Mouse (Mus musculus) intestine, postnatal 0 days (tissue): ENCODE results near the gene Sec61a2. TPM values are rescaled to one million over a fixed set of nuclear protein-coding genes. Genes with fewer than 3 reads are reported as not detected.

Experiments used
- ATAC-seq: fragments of 200-750 bp; cut with Nextera tagmentation; 2 replicates; pipeline ENCODE4 v1.8.0; 2017; ENCODE audit warnings: mild to moderate bottlenecking, moderate TSS enrichment, moderate library complexity
- H3K27ac ChIP-seq: fragments of 300-500 bp; sonication (generic); 2 replicates; pipeline ENCODE4 v1.5.1; 2014; ENCODE audit warnings: mild to moderate bottlenecking, low read depth, low read length, moderate library complexity
- H3K27me3 ChIP-seq: fragments of 300-500 bp; sonication (generic); replicated peaks from 2 replicates; pipeline ENCODE4 v1.6.1; 2014; ENCODE audit warnings: low read length, mixed read lengths; ENCODE audit not compliant: control insufficient read depth, insufficient read depth
- H3K36me3 ChIP-seq: fragments of 300-500 bp; sonication (generic); 2 replicates; pipeline ENCODE4 v1.6.1; 2014; ENCODE audit warnings: mild to moderate bottlenecking, moderate library complexity; ENCODE audit not compliant: control insufficient read depth, insufficient read depth
- H3K4me1 ChIP-seq: fragments of 300-500 bp; sonication (generic); replicated peaks from 2 replicates; pipeline ENCODE4 v1.6.1; 2014; ENCODE audit warnings: antibody characterized with exemption, low read length, mixed read lengths; ENCODE audit not compliant: control insufficient read depth, insufficient read depth
- H3K4me2 ChIP-seq: fragments of 300-500 bp; sonication (generic); replicated peaks from 2 replicates; pipeline ENCODE4 v1.6.1; 2014; ENCODE audit warnings: low read depth, mild to moderate bottlenecking, moderate library complexity
- H3K4me3 ChIP-seq: fragments of 300-500 bp; sonication (generic); 2 replicates; pipeline ENCODE4 v1.5.1; 2014; ENCODE audit warnings: low read depth, low read length
- H3K9ac ChIP-seq: fragments of 300-500 bp; sonication (generic); 2 replicates; pipeline ENCODE4 v1.6.1; 2014; ENCODE audit warnings: mild to moderate bottlenecking, low read depth, low read length
- H3K9me3 ChIP-seq: fragments of 300-500 bp; sonication (generic); 2 replicates; pipeline ENCODE4 v1.6.1; 2016; ENCODE audit warnings: mixed run types; ENCODE audit not compliant: control insufficient read depth
- CTCF ChIP-seq: sonication (generic); IDR thresholded peaks from 2 replicates; pipeline ENCODE4 v1.5.1; 2016; ENCODE audit warnings: low read depth, mild to moderate bottlenecking, control low read depth, antibody characterized with exemption, moderate library complexity
- WGBS: fragments of 180-500 bp; shearing (Covaris S2); extraction: QIAGEN DNeasy Blood & Tissue Kit; methylation state at CpG from one replicate; pipeline ENCODE4 v1.1.7; 2014; 5-methylcytosine and 5-hydroxymethylcytosine counted together
- polyA plus RNA-seq: library from polyadenylated mRNA; unstranded; fragments of >200 nt; fragmentation: Nextera tagmentation; extraction: Ambion mirVana; gene quantifications from 2 replicates; pipeline ENCODE4 v1.2.1, GENCODE M21; 2015

Gene Sec61a2
- polyA plus RNA-seq, 1 experiment from 2014 or later = 17.5 TPM

- TF ChIP-seq CTCF = peak; percentile 37
- H3K4me1 ChIP-seq = no peaks in the 10 kb centered on the region; the same call in 1 of the 2 replicates
- H3K9ac ChIP-seq = peak overlapping the region; percentile 86
- peak overlapping the region; percentile 83 for H3K4me3 ChIP-seq
- peak overlapping the region; percentile 84 for H3K27ac ChIP-seq
- no peak; the same call in 1 of the 2 replicates for ATAC-seq
- 3% methylated on average over 23 of the region's 23 CpGs for WGBS
- H3K36me3 ChIP-seq = peaks cover 29% of the 10 kb centered on the region
- H3K4me2 ChIP-seq = peak overlapping the region; percentile 76
- H3K9me3 ChIP-seq = no peaks in the 10 kb centered on the region
- no peaks in the 10 kb centered on the region for H3K27me3 ChIP-seq
Measured at GRCm38 (mm10) chr2:5844181-5844872, 50.9 kb downstream of the Sec61a2 start.

DNA sequence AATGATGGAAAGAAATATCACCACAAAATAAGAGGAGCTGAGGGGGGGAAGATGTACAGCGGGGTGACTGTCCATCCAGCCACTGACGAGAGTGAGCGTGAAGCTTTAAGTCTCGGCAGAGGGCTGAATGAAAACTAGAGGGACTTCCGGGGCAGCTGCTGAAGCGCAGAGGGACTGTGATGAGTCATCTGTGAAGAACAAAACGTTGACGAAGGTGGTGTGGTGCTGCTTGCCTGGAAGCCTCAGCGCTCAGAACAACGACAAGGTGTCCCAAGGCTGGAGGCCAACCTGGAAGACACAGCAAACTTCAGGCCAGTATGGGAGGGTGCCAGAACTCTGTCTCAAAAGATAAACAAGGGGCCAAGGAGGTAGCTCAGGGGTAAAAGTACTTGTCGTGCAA is 54.4 kb downstream of the Sec61a2 start:
- Histone ChIP-seq H3K4me2 (no peak overlapping the region), H3K4me3 (no peak overlapping the region), H3K27me3 (no peaks in the 10 kb centered on the region), H3K27ac (no peak overlapping the region), H3K4me1 (no peaks in the 10 kb centered on the region), H3K9me3 (no peaks in the 10 kb centered on the region), H3K36me3 (peaks cover 49% of the 10 kb centered on the region), H3K9ac (no peak overlapping the region)
- ATAC-seq = no peak
- 93% methylated on average over 11 of the region's 11 CpGs for WGBS
- TF ChIP-seq CTCF = no peak

DNA sequence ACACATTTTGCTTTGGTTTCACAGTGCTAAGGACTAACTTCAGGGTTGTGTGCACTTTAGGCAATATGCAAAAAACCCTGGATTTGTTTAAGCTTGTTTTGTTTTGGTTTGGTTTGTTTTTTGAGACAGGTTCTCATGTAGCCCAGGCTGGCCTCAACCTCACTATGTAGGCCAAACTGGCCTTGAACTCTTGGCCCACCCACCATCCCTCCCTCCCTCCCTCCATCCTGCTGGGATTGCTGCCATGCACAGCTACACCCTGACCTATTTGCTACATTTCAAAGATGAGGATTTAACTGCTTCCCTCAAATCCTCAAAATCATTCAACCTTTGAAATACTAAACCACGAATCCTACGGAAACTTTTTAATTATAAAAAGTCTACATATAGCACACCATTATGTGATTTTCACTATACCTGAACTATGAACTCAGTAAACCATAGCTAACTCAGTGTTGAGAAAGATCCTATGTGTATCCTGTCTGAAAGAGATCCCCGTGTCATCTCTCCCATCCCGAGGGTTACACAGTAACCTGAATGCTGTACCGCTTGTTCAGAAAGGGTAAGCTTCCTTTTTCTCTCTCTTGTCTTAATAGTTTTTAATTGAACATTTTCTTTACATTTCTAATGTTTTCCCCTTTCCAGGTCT is 69.8 kb downstream of the Sec61a2 start:
- WGBS = 93% methylated on average over 5 of the region's 5 CpGs
- Histone ChIP-seq H3K9me3 (no peaks in the 10 kb centered on the region), H3K9ac (no peak overlapping the region), H3K4me3 (no peak overlapping the region), H3K27me3 (no peaks in the 10 kb centered on the region), H3K36me3 (peaks cover 53% of the 10 kb centered on the region), H3K4me2 (no peak overlapping the region), H3K27ac (no peak overlapping the region), H3K4me1 (no peaks in the 10 kb centered on the region)
- no peak for ATAC-seq
- TF ChIP-seq CTCF = no peak

DNA sequence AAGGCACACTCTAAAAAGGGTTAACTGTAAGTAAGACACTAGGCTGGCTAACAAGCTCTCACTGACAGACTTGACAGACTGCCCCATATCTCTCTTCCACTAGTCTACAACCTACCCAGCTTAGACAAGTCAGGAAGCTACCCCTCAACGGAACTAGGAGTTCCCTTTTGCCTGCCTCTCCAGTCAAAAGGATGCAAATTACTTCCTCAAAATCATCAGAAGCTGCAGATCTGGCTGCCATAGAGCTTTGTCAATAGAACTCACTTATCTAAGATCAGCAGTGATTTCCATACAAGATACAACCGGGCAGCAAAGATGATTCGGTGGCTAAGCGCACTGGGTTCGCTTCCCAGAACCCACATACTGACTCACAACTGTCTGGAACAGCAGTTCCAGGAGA is 70.5 kb downstream of the Sec61a2 start:
- ATAC-seq = no peak

GRCm38 (mm10) chr2:5824213-5824612 is 71.0 kb downstream of the Sec61a2 start:
- 21% methylated on average over 1 of the region's 1 CpGs for WGBS
- Histone ChIP-seq H3K27ac (no peak overlapping the region), H3K9ac (no peak overlapping the region), H3K4me3 (no peak overlapping the region), H3K27me3 (no peaks in the 10 kb centered on the region), H3K4me2 (no peak overlapping the region), H3K36me3 (peaks cover 61% of the 10 kb centered on the region), H3K4me1 (no peaks in the 10 kb centered on the region), H3K9me3 (no peaks in the 10 kb centered on the region)
- peak; percentile 63 for TF ChIP-seq CTCF
- ATAC-seq = no peak

More for the DNA sequence above, 70.5 kb downstream of the Sec61a2 start:
- H3K9me3 ChIP-seq = no peaks in the 10 kb centered on the region
- H3K4me1 ChIP-seq = no peaks in the 10 kb centered on the region
- peaks cover 56% of the 10 kb centered on the region for H3K36me3 ChIP-seq
- WGBS = 68% methylated on average over 5 of the region's 5 CpGs
- no peaks in the 10 kb centered on the region for H3K27me3 ChIP-seq
- H3K27ac ChIP-seq = no peak overlapping the region
- H3K4me2 ChIP-seq = no peak overlapping the region
- no peak overlapping the region for H3K4me3 ChIP-seq
- no peak for TF ChIP-seq CTCF
- H3K9ac ChIP-seq = no peak overlapping the region

- H3K9me3 ChIP-seq = no peaks in the 10 kb centered on the region
- no peak overlapping the region for H3K9ac ChIP-seq
- no peak for TF ChIP-seq CTCF
- H3K4me2 ChIP-seq = no peak overlapping the region
- no peak overlapping the region for H3K4me3 ChIP-seq
- peaks cover 67% of the 10 kb centered on the region for H3K36me3 ChIP-seq
- ATAC-seq = no peak
- H3K4me1 ChIP-seq = no peaks in the 10 kb centered on the region
- 95% methylated on average over 6 of the region's 6 CpGs for WGBS
- H3K27me3 ChIP-seq = no peaks in the 10 kb centered on the region
- H3K27ac ChIP-seq = no peak overlapping the region
Measured at GRCm38 (mm10) chr2:5822449-5822848, 72.8 kb downstream of the Sec61a2 start.
